Mouse (Mus musculus) midbrain, postnatal 0 days (tissue): Measurements from ENCODE around the gene Ttc41. TPM values are rescaled to one million over a fixed set of nuclear protein-coding genes. Genes with fewer than 3 reads are reported as not detected.
A peak's percentile ranks its signal among the peaks of the same experiment; 100 is the strongest.

ENCODE experiments used
- ATAC-seq: fragments of 200-750 bp; cut with Nextera tagmentation; 2 replicates; pipeline ENCODE4 v1.8.0; 2017; ENCODE audit warnings: moderate number of reproducible peaks, mild to moderate bottlenecking, moderate TSS enrichment, moderate library complexity; ENCODE audit not compliant: low FRiP score
- DNase-seq: peaks from one replicate; pipeline ENCODE4 v3.0.0-alpha.2; 2015; ENCODE audit warnings: low spot score
- H3K27ac ChIP-seq: fragments of 300-500 bp; sonication (generic); 2 replicates; pipeline ENCODE4 v1.5.1; 2014; ENCODE audit warnings: low read depth, mild to moderate bottlenecking, low read length, mixed read lengths
- H3K27me3 ChIP-seq: fragments of 300-500 bp; sonication (generic); 2 replicates; pipeline ENCODE4 v1.6.1; 2014; ENCODE audit warnings: low read length, control low read depth, mixed read lengths; ENCODE audit not compliant: insufficient read depth
- H3K36me3 ChIP-seq: fragments of 300-500 bp; sonication (generic); 2 replicates; pipeline ENCODE4 v1.6.1; 2014; ENCODE audit warnings: low read length, control low read depth, mixed read lengths; ENCODE audit not compliant: insufficient read depth
- H3K4me1 ChIP-seq: fragments of 300-500 bp; sonication (generic); 2 replicates; pipeline ENCODE4 v1.6.1; 2014; ENCODE audit warnings: mild to moderate bottlenecking, control low read depth, antibody characterized with exemption, low read length, mixed read lengths; ENCODE audit not compliant: insufficient read depth
- H3K4me2 ChIP-seq: fragments of 300-500 bp; sonication (generic); 2 replicates; pipeline ENCODE4 v1.6.1; 2014; ENCODE audit warnings: low read depth, mild to moderate bottlenecking, low read length, mixed read lengths; ENCODE audit not compliant: poor library complexity, severe bottlenecking
- H3K4me3 ChIP-seq: fragments of 300-500 bp; sonication (generic); 2 replicates; pipeline ENCODE4 v1.5.1; 2014; ENCODE audit warnings: low read depth, mild to moderate bottlenecking, low read length, moderate library complexity
- H3K9ac ChIP-seq: fragments of 300-500 bp; sonication (generic); replicated peaks from 2 replicates; pipeline ENCODE4 v1.6.1; 2014; ENCODE audit warnings: mild to moderate bottlenecking, low read length, moderate library complexity, mixed read lengths; ENCODE audit not compliant: poor library complexity, severe bottlenecking
- H3K9me3 ChIP-seq: fragments of 300-500 bp; sonication (generic); 2 replicates; pipeline ENCODE4 v1.6.1; 2016; ENCODE audit warnings: low read length, control low read depth
- CTCF ChIP-seq: IDR thresholded peaks from 2 replicates; pipeline ENCODE4 v1.5.1; 2016; ENCODE audit warnings: antibody characterized with exemption, mild to moderate bottlenecking
- WGBS: fragments of 180-500 bp; shearing (Covaris S2); extraction: QIAGEN DNeasy Blood & Tissue Kit; methylation state at CpG from one replicate; pipeline ENCODE4 v1.1.7; 2014; 5-methylcytosine and 5-hydroxymethylcytosine counted together
- polyA plus RNA-seq: library from polyadenylated mRNA; unstranded; fragments of >200 nt; fragmentation: Nextera tagmentation; extraction: Ambion mirVana; gene quantifications from 2 replicates; pipeline ENCODE4 v1.2.1, GENCODE M21; 2015
- total RNA-seq: library from RNA; depleted of rRNA; stranded (reverse); fragments of >200 nt; gene quantifications from 2 replicates; pipeline ENCODE4 v1.2.3, GENCODE M21; 2014

Gene Ttc41
- total and polyA plus RNA-seq, 2 experiments from 2014 or later = 1.6 to 1.8 TPM

DNA sequence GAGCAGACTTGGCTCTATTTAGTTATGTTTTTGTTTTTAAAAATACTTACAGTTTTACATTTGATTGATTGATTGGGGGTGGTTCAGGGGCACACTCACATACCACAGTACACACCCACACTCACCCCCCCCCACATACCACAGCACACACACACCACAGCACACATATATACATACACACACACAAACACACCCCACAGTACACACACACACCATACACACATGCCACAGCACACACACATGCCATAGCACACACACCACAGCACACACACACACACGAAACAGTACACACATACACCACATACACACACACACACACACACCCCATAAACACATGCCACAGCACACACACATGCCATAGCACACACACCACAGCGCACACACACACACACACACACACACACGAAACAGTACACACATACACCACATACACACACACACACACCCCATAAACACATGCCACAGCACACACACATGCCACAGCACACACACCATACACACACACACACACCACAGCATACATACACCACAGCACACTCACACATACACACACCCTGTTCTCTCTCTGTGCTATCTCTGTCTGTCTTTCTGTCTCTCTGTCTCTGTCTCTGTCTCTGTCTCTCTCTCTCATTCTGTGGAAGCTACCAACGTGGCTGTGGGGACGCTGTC lies 90.6 kb downstream of the Ttc41 start:
- Histone ChIP-seq H3K9me3 (no peaks in the 10 kb centered on the region), H3K36me3 (no peaks in the 10 kb centered on the region), H3K27me3 (no peaks in the 10 kb centered on the region), H3K9ac (no peak overlapping the region), H3K27ac (no peak overlapping the region), H3K4me1 (peaks cover 5% of the 10 kb centered on the region; the same call in 1 of the 2 replicates), H3K4me3 (no peak overlapping the region), H3K4me2 (no peak overlapping the region)
- ATAC-seq (no peak), DNase-seq (no peak)
- WGBS = 92% methylated on average over 5 of the region's 5 CpGs
- TF ChIP-seq CTCF = no peak

DNA sequence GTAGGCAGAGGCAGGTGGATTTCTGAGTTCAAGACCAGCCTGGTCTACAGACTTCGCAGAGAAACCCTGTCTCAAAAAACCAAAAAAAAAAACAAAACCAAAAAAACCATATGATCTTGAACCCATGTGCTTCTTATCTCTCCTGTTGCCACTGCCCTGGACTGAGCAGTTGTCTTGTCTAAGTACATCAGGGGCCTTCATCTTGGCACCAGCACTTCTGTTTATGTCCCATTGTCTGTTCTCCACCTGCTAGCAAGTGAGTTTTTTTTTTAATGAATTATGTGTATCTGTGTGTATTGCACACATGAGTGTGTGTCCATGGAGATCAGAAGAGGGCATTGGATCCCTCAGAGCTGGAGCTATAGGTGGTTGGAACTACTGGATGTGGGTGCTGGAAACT lies 101.8 kb downstream of the Ttc41 start:
- ATAC-seq (no peak), DNase-seq (no peak)
- no peak for TF ChIP-seq CTCF
- no peak overlapping the region for H3K4me3 ChIP-seq
- no peaks in the 10 kb centered on the region for H3K27me3 ChIP-seq
- H3K4me1 ChIP-seq = no peaks in the 10 kb centered on the region
- 96% methylated on average over 1 of the region's 1 CpGs for WGBS
- H3K4me2 ChIP-seq = no peak overlapping the region
- H3K36me3 ChIP-seq = 0 out of 2 replicates have a peak, but pooled peaks cover 3% of the 10 kb centered on the region
- no peaks in the 10 kb centered on the region for H3K9me3 ChIP-seq
- no peak overlapping the region for H3K27ac ChIP-seq
- H3K9ac ChIP-seq = no peak overlapping the region

DNA sequence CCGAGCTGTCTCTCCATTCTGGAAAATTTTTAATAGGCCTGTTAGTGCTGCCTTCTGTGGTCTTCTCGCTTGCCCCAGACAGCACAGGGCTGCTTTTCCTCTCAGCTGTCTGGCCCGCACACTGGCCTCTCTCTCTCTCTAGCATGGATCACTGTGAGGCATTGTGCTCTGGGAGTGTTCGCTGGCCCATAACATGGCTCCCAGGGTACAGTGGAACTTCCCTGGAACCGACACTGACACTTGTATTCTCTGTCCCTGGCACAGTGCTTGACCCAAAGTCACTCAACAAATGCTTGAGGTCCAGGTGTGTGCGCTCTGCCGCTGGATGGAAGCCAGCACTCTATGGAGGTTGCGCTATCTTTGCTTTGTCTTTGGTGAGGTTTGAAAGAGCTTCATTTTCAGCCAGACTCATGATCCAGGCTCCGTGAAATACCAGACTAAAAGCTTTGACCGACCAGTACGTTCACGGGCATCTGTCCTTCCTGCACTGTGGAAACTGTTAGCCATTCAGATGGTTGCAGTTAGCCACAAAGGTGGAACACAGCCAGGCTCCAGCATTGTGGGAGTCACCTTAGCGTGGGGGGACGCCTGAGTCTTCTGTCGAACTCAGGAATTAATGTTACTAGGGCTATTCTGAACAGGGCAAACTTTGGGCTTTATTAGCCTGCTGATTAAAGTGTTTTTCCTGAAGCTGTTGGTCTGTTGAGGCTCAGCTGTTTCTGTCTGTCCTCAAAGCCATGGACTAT lies 102.6 kb downstream of the Ttc41 start:
- Histone ChIP-seq H3K27ac (no peak overlapping the region), H3K9ac (no peak overlapping the region), H3K4me3 (no peak overlapping the region), H3K4me1 (no peaks in the 10 kb centered on the region), H3K36me3 (peaks cover 8% of the 10 kb centered on the region; the same call in 1 of the 2 replicates), H3K4me2 (no peak overlapping the region), H3K27me3 (no peaks in the 10 kb centered on the region), H3K9me3 (no peaks in the 10 kb centered on the region)
- no peak for TF ChIP-seq CTCF
- DNase-seq (peak; percentile 34), ATAC-seq (peak; percentile 39; the same call in 1 of the 2 replicates)
- 68% methylated on average over 15 of the region's 15 CpGs for WGBS

DNA sequence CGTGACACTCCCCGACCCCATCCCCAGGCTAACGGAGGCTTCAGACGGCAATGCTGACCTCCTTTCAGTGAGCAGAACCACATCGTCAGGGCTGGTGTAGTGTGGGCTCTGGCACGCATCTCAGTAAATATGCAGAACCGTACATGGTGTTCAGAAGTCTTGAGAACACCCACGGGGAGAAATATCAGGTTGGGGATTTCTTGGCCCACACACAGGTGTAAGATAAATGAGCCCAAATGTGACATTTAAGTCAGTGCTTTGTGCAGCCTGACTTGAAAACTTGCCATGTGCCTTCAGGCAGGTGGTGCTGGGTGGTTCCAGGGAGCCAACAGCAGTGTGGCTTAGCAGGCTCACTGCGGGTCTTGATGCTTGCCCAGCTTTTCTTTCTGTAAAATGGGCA lies 104.4 kb downstream of the Ttc41 start:
- ATAC-seq (no peak), DNase-seq (no peak)
- H3K4me2 ChIP-seq = no peak overlapping the region
- 75% methylated on average over 9 of the region's 9 CpGs for WGBS
- TF ChIP-seq CTCF = no peak
- H3K4me3 ChIP-seq = no peak overlapping the region
- H3K9ac ChIP-seq = no peak overlapping the region
- H3K36me3 ChIP-seq = peaks cover 8% of the 10 kb centered on the region; the same call in 1 of the 2 replicates
- H3K4me1 ChIP-seq = no peaks in the 10 kb centered on the region
- H3K9me3 ChIP-seq = no peaks in the 10 kb centered on the region
- H3K27me3 ChIP-seq = no peaks in the 10 kb centered on the region
- no peak overlapping the region for H3K27ac ChIP-seq

DNA sequence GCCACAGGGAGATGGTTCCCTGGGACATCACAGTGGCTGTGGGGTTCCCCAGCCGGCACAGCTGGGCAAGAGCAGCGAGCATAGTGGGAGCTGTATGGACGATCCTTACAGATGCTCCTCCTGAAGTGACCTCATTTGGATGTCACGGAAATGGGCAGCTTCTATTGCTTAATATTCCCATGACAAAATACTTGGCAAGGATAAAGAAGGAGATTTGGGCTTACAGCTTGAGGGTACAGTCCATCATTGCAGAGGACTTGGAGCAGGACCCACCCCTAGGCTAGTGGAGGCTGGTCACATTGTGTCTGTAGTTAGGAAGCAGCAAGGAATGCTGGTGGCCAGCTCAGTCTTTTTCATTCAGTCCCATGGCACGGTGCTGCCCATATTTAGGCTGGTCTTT lies 105.0 kb downstream of the Ttc41 start:
- Histone ChIP-seq H3K4me2 (no peak overlapping the region), H3K36me3 (peaks cover 8% of the 10 kb centered on the region; the same call in 1 of the 2 replicates), H3K4me3 (no peak overlapping the region), H3K9ac (no peak overlapping the region), H3K27ac (no peak overlapping the region), H3K4me1 (no peaks in the 10 kb centered on the region), H3K9me3 (no peaks in the 10 kb centered on the region), H3K27me3 (no peaks in the 10 kb centered on the region)
- ATAC-seq (no peak), DNase-seq (no peak)
- WGBS = 93% methylated on average over 5 of the region's 5 CpGs
- TF ChIP-seq CTCF = no peak
